Mouse (Mus musculus) T-cell, adult 2 months (primary cell): ENCODE results near the gene Gm595.

Experiments used
- DNase-seq: peaks from one replicate; pipeline ENCODE4 v3.0.0; 2022; ENCODE audit warnings: low spot score

The Gm595 gene

DNA sequence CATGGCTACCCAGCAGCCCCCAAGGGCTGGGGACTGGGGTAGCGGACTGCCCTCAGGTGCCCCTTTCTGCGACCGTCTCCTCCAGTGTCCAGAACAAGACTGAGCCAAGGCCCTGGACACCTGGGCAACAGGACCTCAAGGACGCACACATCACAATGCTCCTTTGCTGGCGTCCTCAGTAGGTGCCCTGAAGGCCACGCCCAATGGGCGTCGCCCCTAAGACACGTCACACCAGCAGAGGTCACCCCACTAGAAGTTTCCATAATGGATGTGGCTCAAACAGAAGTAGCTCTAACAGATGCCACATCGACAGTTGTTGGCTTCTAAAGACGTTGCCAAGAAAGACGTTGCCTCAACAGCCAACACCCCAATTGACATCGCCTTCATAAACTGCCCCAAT, at the start of gene Gm595:
TSS of gene Gm595 (minus strand) at position 101 of the 400 bp plus-strand sequence.
- DNase-seq, result no peak

DNA sequence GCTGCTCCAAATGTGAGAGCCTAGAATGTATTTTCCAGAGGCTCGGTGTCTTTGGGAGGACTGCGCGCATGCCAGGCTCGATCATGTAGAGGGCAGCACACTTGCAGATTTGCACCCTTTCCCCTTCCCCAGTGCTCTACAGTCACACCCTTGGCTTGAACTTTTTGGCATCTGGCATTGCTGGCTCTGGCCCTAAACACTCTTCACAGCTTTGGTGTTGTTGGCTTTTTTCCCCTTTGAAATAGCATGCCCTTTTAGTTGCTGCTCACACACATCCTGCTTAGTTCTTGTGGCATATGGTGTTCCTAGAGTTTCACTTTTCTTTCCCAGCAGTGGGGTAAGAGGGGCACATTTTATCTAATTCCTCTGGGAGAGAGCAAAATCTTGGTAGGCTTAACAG, 30.9 kb upstream of the Gm595 start:
- no peak for DNase-seq

DNA sequence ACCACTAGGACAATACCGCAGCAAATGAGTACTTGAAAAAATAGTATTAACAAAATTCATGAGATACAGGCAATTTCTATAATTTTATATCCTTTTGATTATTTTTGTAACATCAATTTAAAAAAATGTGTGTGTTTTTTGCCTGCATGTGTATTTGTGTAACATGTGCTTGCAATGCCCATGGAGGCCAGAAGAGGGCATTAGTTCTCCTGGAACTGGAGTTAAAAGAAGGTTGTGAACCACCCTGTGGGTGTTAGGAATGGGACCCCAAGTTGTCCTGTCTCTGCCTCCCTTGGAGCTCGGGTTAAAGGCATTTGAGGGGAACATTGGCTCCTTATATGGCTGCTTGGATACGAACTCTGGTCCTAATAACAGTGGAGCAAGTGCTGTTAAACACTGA, 26.2 kb upstream of the Gm595 start:
- no peak for DNase-seq

DNA sequence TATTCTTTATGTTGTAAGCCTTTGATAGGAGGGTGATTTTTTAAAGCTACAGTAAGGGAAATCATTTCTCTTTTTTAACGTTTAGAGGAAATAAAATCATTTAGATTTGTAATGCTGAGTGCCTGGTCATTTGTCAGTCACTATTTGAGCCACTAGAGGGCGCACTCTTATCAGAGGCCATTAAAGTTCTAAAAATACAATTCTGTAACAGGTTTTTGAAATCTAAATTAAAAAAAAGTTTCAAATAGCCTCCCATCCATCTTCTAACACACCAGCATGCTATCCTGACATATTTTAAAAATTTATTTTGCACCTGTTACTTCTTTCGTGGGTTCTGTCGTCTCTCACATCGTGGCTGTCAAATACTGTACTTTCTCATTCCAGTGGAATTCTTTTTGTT, 22.0 kb upstream of the Gm595 start:
- no peak for DNase-seq

DNA sequence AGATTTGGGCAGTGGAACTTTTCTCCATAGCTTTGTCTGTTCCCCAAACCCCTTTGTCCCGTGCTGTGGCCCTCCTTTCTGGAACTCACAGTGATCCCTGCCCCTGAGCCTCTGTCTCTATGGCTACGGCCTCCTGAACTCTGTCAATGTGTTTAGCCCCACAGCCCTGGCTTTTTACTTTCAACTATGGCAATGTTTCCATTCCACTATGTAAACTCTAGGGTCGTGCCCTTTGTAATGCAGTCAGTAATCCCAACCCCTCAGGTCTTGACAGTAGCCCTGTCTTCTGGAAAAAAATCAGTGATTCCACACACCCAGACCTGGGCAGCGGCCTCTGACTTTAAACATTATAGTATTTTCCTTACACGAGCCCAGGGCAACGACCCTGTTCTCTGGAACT, 19.3 kb upstream of the Gm595 start:
- DNase-seq, result no peak

DNA sequence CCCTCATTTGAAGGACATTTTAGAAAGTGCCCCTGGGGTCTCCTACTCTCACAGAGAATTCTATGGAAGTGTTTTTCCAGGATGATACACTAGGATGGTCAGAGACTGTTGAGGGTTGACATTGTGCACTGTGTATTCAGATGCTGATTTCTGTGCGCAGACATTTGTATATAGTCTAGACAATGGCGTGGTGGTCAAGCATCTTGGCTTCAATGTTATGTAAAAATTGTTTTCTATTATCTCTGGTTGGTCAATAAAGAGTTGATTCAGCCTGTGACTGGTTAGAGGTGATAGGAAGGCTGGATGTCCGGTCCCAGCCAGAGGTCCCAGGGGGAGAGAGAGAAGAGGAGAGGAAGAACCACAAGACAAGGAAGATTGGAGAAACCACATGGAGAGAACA, 16.4 kb upstream of the Gm595 start:
- DNase-seq, result no peak

DNA sequence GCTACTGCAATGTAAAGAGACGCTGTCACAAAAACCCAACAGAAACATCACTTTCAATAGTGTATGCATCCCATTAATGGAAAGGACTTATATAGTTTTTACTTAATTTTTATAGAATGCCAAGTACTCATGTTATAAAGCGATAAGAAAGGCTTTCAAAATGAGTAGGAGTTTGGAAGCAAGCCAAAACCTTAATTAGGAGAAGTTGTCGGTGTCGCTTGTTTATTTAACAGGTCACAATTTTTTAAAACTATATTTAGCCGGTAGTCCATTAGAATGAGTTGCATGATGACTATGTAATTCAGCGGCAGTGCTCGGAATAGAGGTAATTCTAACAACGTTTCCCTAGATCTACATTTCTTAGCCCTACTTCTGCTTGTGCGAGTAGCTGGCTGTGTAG, 12.7 kb upstream of the Gm595 start:
- DNase-seq, result no peak

DNA sequence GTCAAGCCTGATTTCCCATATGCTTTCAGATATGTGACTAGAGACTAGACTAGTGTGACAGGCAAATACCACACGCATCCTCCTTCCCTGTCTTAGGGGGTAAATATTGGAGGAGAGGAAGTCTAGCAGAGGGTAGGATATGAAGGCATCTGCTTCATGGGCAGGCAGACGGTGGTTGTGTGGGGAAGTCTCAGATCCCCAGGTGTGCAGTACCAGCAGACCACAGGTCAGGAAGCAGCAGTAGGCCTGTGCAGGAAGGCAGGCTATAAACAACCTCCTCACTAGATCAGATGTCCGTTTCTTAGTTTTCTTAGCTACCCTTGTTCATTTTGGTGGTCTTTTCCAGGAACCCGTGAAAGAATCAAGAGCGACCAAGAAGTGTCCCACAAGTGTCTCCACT, 7.1 kb upstream of the Gm595 start:
- DNase-seq, result no peak
